In the genomic region with DNA sequence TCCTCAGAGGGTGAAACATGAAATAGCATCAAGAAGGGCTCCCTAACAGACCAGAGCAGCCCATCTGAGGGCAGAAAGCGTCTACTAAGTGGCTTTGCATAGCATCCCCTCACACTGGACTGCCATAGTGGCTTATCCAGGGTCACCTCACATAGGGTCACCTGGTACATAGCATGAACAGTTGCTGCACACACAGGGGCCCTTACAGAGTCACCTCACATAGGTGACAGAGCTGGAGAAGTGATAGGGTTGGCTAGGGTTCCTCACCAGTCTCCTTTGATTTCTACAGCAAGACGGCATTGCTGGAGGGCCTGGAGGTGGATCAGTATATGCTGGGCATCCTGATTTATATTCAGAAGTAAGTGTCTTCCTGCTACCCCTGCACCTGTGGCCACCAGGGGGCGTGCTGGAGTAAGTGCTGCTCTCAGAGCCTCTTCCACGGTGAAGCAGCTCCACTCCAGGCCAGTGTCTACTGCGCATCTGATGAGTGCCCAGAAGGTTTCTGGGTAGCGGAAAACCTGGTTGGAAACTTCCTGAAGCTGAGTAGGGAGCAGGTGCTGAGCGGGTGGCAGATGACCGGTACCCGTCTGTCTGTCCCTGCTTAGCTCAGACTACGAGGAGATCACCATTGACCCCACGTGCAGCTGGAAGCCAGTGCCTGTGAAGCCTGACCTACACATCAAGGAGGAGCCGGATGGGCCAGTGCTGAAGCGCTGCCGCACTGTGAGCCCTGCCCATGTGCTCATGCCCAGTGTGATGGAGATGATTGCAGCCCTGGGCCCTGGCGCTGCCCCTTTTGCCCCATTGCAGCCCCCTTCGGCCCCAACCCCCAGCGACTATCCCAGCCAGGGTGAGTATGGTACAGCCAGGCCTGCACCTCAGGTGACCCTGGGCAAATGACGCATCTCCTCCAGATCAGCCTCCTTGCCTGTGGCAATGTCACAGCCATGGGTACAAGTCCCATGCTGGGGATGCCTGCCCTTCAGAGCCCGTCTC, we compare ENCODE assay signal across 8 mouse cellular contexts. TPM values are rescaled to one million over a fixed set of nuclear protein-coding genes. Genes with fewer than 3 reads are reported as not detected.
A peak's percentile ranks its signal among the peaks of the same experiment; 100 is the strongest.
DNase-seq lines count a peak whose midpoint lies in the region; ATAC-seq and TF ChIP-seq lines count a peak whose summit lies in the region.
"Had no signal": no experiment of that assay in that cellular context is flagged by ENCODE, and none has a peak within 500 bp of the region (broad histone marks: within the 10 kb centered on the region; RNA-seq: fewer than 3 reads in every experiment).

No protein-coding gene starts in this region.

- H3K4me3 ChIP-seq in lung, adult 2 months (replicated peaks; ENCODE audit: extremely low read depth, low read depth, low read length): no peak overlapping the region
- H3K4me3 ChIP-seq: myocyte had no signal

- no peak for TF ChIP-seq POLR2A in lung, adult 2 months (IDR thresholded peaks at IDR 0.05; ENCODE audit: borderline replicate concordance, extremely low read depth, low read depth, low read length)

- DNase-seq in left cerebral cortex, adult 18-20 months (ENCODE audit: low spot score in 2 of 2): peak; percentile 61 to 70
- DNase-seq in left cerebral cortex, adult 11 months (ENCODE audit: low spot score): no peak
- peak; percentile 37 for DNase-seq in Muller cell, postnatal 12 days (ENCODE audit: inconsistent ontology term)
- DNase-seq in c-Kit-positive CD71-positive TER-119-positive erythroid progenitor cells, embryonic 14.5 days (ENCODE audit: low spot score): peak; percentile 60
- DNase-seq in lung, adult 2 months: peak; percentile 73
- DNase-seq in spleen, postnatal 10 days (ENCODE audit: low spot score in 2 of 2): peak; percentile 76 to 92

- ATAC-seq in hematopoietic stem cell, adult 5-6 weeks (replicated peaks in 1 of 2; ENCODE audit: insufficient read depth in 1 of 2, low FRiP score in 2 of 2, low TSS enrichment in 1 of 2, low read depth in 1 of 2, poor library complexity in 2 of 2, severe bottlenecking in 2 of 2): peak; percentile 28 to 48; a peak in 2 of 4 replicates

- TF ChIP-seq CTCF in lung, adult 2 months (IDR thresholded peaks at IDR 0.05; ENCODE audit: insufficient read depth, low read length): peak; percentile 83

- H3K4me1 ChIP-seq in lung, adult 2 months (ENCODE audit: control insufficient read depth, insufficient read depth, low read length): peaks cover 23% of the 10 kb centered on the region

- WGBS in lung, adult 2 months: 84% methylated on average over 19 of the region's 19 CpGs

RNA-seq across cellular contexts. Expression of a gene that starts 12.4 kb away (rescaled TPM):
- total RNA-seq in left cerebral cortex, adult 18-20 months (2021): 1,000 to 10,000 TPM; 1,850 TPM
- total RNA-seq in hematopoietic stem cell, adult 5-6 weeks (2017): 1,374 and 1,758 TPM in 2 replicates
- polyA plus RNA-seq in lung, adult 2 months (2012; rRNA removed): 407 and 532 TPM in 2 replicates

RNA-seq across cellular contexts. Expression of a gene that starts 13.9 kb away (rescaled TPM):
- 100 to 1,000 TPM; 217 to 224 TPM for total RNA-seq in left cerebral cortex, adult 18-20 months (2021)
- 11.1 and 14.8 TPM in 2 replicates for total RNA-seq in hematopoietic stem cell, adult 5-6 weeks (2017)
- 50.3 and 58.5 TPM in 2 replicates for polyA plus RNA-seq in lung, adult 2 months (2012; rRNA removed)

RNA-seq across cellular contexts. Expression of a gene that starts 41.4 kb away (rescaled TPM):
- 10 to 100 TPM; 41.4 to 42.5 TPM for total RNA-seq in left cerebral cortex, adult 18-20 months (2021)
- total RNA-seq in hematopoietic stem cell, adult 5-6 weeks (2017): 138 and 152 TPM in 2 replicates
- polyA plus RNA-seq in lung, adult 2 months (2012; rRNA removed): 39.1 and 51.4 TPM in 2 replicates

Comparison
In these comparisons a context has a peak if more than half of its experiments do, and no peak if none do; other contexts are left out.
1. RNA of a gene that starts 13.9 kb away (total RNA-seq): 217 to 224 TPM in left cerebral cortex, adult 18-20 months; 11.1 to 14.8 TPM in hematopoietic stem cell, adult 5-6 weeks; every median in the first group is over 10 times any median in the second.